Mouse (Mus musculus) embryonic facial prominence, embryonic 13.5 days (tissue): Measurements from ENCODE around the gene S100a2. TPM values are rescaled to one million over a fixed set of nuclear protein-coding genes. Genes with fewer than 3 reads are reported as not detected.

Experiments used
- ATAC-seq: fragments of 200-750 bp; cut with Nextera tagmentation; 2 replicates; pipeline ENCODE4 v1.8.0; 2017; ENCODE audit warnings: low read depth; ENCODE audit not compliant: insufficient number of reproducible peaks, insufficient read depth, low FRiP score, low TSS enrichment
- H3K27ac ChIP-seq: fragments of 300-500 bp; sonication (generic); 2 replicates; pipeline ENCODE4 v1.5.1; 2015; ENCODE audit warnings: moderate library complexity, mild to moderate bottlenecking, inconsistent platforms
- H3K27me3 ChIP-seq: fragments of 300-500 bp; sonication (generic); 2 replicates; pipeline ENCODE4 v1.6.1; 2015; ENCODE audit warnings: mild to moderate bottlenecking, inconsistent platforms
- H3K36me3 ChIP-seq: fragments of 300-500 bp; sonication (generic); 2 replicates; pipeline ENCODE4 v1.6.1; 2015; ENCODE audit warnings: mild to moderate bottlenecking, inconsistent platforms
- H3K4me1 ChIP-seq: fragments of 300-500 bp; sonication (generic); 2 replicates; pipeline ENCODE4 v1.6.1; 2015; ENCODE audit warnings: inconsistent platforms
- H3K4me2 ChIP-seq: fragments of 300-500 bp; sonication (generic); 2 replicates; pipeline ENCODE4 v1.6.1; 2015; ENCODE audit warnings: moderate library complexity, mild to moderate bottlenecking, inconsistent platforms
- H3K4me3 ChIP-seq: fragments of 300-500 bp; sonication (generic); 2 replicates; pipeline ENCODE4 v1.5.1; 2015; ENCODE audit warnings: mild to moderate bottlenecking, inconsistent platforms
- H3K9ac ChIP-seq: fragments of 300-500 bp; sonication (generic); 2 replicates; pipeline ENCODE4 v1.6.1; 2015; ENCODE audit warnings: mild to moderate bottlenecking, inconsistent platforms
- H3K9me3 ChIP-seq: fragments of 300-500 bp; sonication (generic); 2 replicates; pipeline ENCODE4 v1.6.1; 2016; ENCODE audit warnings: inconsistent platforms
- WGBS: fragments of 180-500 bp; shearing (Covaris S2); methylation state at CpG from one replicate; pipeline ENCODE4 v1.1.7; 2015; ENCODE audit warnings: mixed read lengths; 5-methylcytosine and 5-hydroxymethylcytosine counted together
- polyA plus RNA-seq: library from polyadenylated mRNA; unstranded; fragments of >200 nt; fragmentation: Nextera tagmentation; extraction: Ambion mirVana; gene quantifications from 2 replicates; pipeline ENCODE4 v1.2.1, GENCODE M21; 2015

S100a2 gene
- polyA plus RNA-seq, 1 experiment from 2014 or later: not detected

DNA sequence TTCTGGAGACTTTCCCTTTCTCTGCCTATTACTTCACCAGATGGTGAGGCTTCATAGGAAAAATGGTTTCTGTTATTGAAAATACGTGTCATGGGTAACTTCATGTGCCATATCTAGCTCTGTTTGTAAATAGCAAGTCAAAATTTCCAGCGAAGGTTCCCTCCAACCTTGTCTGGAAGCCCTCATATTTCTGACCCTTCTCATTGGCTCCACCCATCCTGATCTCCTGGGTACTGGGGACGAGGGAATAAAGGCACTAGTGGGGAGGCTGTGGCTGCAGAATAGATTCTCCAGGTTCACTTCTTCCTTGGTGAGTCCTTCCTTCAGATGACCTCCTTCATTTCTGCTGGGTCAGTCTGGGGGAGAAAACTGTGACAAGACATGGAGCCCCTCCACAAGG is 18.2 kb downstream of the S100a2 start, which contains the start of gene S100a5:
Gene S100a5 (plus strand): TSS at position 301 of the 400 bp plus-strand sequence.
- 63% methylated on average over 3 of the region's 3 CpGs for WGBS
- Histone ChIP-seq H3K9me3 (no peaks in the 10 kb centered on the region), H3K4me1 (peaks cover 41% of the 10 kb centered on the region), H3K27ac (no peak within 1 kb of the TSS; the same call in 1 of the 2 replicates), H3K36me3 (no peaks in the 10 kb centered on the region), H3K4me2 (no peak within 1 kb of the TSS), H3K4me3 (no peak within 1 kb of the TSS), H3K9ac (no peak within 1 kb of the TSS), H3K27me3 (no peaks in the 10 kb centered on the region)
- no peak for ATAC-seq

GRCm38 (mm10) chr3:90609102-90609501 is 19.1 kb downstream of the S100a2 start:
- Histone ChIP-seq H3K9me3 (no peaks in the 10 kb centered on the region), H3K4me2 (no peak overlapping the region)

DNA sequence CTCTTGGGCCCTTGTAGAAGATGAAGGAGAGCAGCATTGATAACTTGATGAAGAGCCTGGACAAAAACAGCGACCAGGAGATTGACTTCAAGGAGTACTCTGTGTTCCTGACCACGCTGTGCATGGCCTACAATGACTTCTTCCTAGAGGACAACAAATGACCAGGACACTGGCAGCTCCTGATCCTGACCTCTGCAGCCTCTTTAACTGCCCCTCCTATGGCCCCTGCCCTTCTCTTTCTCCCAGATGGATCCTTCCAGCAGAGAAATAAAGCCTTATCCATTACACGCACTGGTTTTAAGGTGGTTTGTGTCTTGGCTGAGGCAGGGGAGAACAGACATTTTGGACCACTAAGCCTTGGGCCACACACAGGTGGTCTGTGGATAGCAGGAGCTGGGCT is 21.4 kb downstream of the S100a2 start:
- Histone ChIP-seq H3K36me3 (no peaks in the 10 kb centered on the region), H3K27me3 (no peaks in the 10 kb centered on the region), H3K4me1 (peaks cover 29% of the 10 kb centered on the region), H3K4me3 (no peak overlapping the region), H3K27ac (no peak overlapping the region), H3K4me2 (no peak overlapping the region), H3K9me3 (no peaks in the 10 kb centered on the region), H3K9ac (no peak overlapping the region)
- no peak for ATAC-seq
- 95% methylated on average over 3 of the region's 3 CpGs for WGBS

More at GRCm38 (mm10) chr3:90609102-90609501, 19.1 kb downstream of the S100a2 start:
- Histone ChIP-seq H3K4me3 (no peak overlapping the region), H3K9ac (no peak overlapping the region), H3K27me3 (no peaks in the 10 kb centered on the region), H3K27ac (no peak overlapping the region), H3K4me1 (peaks cover 42% of the 10 kb centered on the region), H3K36me3 (no peaks in the 10 kb centered on the region)
- ATAC-seq: no peak

GRCm38 (mm10) chr3:90612061-90612460 is 22.0 kb downstream of the S100a2 start:
- Histone ChIP-seq H3K9ac (no peak overlapping the region), H3K36me3 (no peaks in the 10 kb centered on the region), H3K4me3 (no peak overlapping the region), H3K27ac (no peak overlapping the region), H3K4me2 (no peak overlapping the region), H3K9me3 (no peaks in the 10 kb centered on the region), H3K4me1 (peaks cover 28% of the 10 kb centered on the region), H3K27me3 (no peaks in the 10 kb centered on the region)
- WGBS: 60% methylated on average over 4 of the region's 4 CpGs
- no peak for ATAC-seq

DNA sequence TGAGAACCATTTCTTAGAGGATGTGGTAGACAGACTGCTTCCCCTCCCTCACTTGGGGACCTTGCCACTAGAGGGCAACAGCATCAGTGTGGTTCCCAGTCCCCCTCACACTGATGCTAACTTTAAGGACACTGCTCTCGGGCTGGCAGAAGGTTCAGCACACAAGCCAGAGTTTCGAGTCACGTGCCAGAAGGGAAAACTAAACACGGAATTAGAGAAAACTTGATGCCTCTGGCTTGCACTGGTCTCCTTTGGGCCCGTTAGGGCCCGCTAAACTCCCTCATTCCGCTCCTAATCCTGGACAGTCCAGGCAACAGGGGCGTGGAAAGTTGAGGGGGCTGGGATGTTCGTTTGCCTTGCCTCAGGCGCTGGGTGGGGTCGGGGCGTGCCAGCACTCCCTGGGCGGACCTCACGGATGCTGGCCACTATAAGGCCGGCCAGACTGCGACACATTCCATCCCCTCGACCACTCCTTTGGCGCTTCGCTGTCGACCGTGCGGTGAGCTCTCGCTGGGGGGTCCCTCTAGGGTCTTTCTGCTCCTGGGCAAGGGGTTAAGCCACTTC is 22.8 kb downstream of the S100a2 start, which contains the start of gene S100a6:
Gene S100a6 (plus strand): TSS at position 155 of the 564 bp plus-strand sequence.
- peak within 1 kb of the TSS; percentile 8; the same call in 1 of the 2 replicates for H3K27ac ChIP-seq
- no peaks in the 10 kb centered on the region for H3K27me3 ChIP-seq
- peak within 1 kb of the TSS; percentile 64 for H3K9ac ChIP-seq
- peaks cover 25% of the 10 kb centered on the region for H3K4me1 ChIP-seq
- H3K4me2 ChIP-seq: peak within 1 kb of the TSS; percentile 78
- no peaks in the 10 kb centered on the region for H3K9me3 ChIP-seq
- H3K36me3 ChIP-seq: no peaks in the 10 kb centered on the region
- ATAC-seq: peak; percentile 57; the same call in 1 of the 2 replicates
- H3K4me3 ChIP-seq: peak within 1 kb of the TSS; percentile 43
- WGBS: 0% methylated on average over 23 of the region's 23 CpGs

- Histone ChIP-seq H3K9ac (peak overlapping the region; percentile 64; the same call in 1 of the 2 replicates), H3K4me2 (peak overlapping the region; percentile 78), H3K36me3 (no peaks in the 10 kb centered on the region), H3K9me3 (no peaks in the 10 kb centered on the region), H3K27me3 (no peaks in the 10 kb centered on the region), H3K4me3 (peak overlapping the region; percentile 43), H3K27ac (0 out of 2 replicates have a peak overlapping the region, but pooled peaks have one; percentile 8), H3K4me1 (peaks cover 25% of the 10 kb centered on the region)
- WGBS: 45% methylated on average over 7 of the region's 7 CpGs
- ATAC-seq: no peak
These were observed 23.6 kb downstream of the S100a2 start for GRCm38 (mm10) chr3:90613461-90614147.

DNA sequence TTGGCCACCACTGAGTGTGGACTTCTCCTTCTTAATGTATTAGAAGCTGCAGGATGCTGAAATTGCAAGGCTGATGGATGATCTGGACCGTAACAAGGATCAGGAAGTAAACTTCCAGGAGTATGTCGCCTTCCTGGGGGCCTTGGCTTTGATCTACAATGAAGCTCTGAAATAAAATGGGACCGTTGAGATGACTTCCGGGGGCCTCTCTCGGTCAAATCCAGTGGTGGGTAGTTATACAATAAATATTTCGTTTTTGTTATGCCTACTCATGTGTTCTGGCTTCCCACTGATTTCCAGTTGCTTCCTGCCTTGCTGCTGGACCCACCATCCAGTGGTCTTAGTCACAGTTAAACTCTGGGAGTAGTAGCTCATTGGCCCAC is 24.1 kb downstream of the S100a2 start:
- Histone ChIP-seq H3K9ac (no peak overlapping the region), H3K27ac (no peak overlapping the region), H3K4me2 (peak overlapping the region; percentile 78), H3K36me3 (no peaks in the 10 kb centered on the region), H3K4me1 (peaks cover 25% of the 10 kb centered on the region), H3K4me3 (no peak overlapping the region), H3K27me3 (no peaks in the 10 kb centered on the region), H3K9me3 (no peaks in the 10 kb centered on the region)
- ATAC-seq: no peak
- WGBS: 83% methylated on average over 6 of the region's 6 CpGs

DNA sequence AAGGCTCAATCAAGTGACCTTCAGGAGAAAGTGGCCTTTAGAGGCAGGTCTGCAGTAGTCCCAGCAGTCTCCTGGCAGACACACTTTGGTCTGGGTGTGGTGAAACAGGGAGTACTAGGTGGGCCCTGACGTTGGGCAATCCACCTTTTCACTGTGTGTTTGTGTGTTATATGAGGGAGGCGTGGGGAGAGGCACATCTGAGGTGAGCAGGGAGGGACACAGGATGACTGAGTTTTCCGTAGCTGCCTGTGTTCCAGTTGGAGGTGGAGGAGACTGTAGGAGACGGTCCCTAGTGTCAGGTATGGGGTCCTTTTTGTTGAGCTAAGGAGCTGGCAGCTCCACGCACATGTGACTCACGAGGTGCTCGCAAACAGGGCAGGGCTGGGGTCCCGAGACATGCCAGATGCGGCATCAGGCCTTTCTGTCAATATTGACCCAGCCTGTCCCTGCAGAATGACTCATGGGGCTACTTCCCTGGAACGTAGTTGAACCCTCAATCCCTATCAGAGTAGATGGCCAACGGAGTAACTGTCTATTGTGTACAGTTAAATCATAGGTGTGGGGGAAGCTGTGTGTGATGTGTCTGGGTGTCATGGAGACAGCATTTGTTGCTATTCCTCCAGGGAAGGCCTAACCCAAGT is 24.7 kb downstream of the S100a2 start:
- H3K27me3 ChIP-seq: no peaks in the 10 kb centered on the region
- no peak overlapping the region for H3K4me3 ChIP-seq
- no peaks in the 10 kb centered on the region for H3K36me3 ChIP-seq
- ATAC-seq: no peak
- H3K4me2 ChIP-seq: no peak overlapping the region
- no peaks in the 10 kb centered on the region for H3K9me3 ChIP-seq
- H3K4me1 ChIP-seq: peaks cover 25% of the 10 kb centered on the region
- H3K9ac ChIP-seq: no peak overlapping the region
- 86% methylated on average over 11 of the region's 11 CpGs for WGBS
- no peak overlapping the region for H3K27ac ChIP-seq

DNA sequence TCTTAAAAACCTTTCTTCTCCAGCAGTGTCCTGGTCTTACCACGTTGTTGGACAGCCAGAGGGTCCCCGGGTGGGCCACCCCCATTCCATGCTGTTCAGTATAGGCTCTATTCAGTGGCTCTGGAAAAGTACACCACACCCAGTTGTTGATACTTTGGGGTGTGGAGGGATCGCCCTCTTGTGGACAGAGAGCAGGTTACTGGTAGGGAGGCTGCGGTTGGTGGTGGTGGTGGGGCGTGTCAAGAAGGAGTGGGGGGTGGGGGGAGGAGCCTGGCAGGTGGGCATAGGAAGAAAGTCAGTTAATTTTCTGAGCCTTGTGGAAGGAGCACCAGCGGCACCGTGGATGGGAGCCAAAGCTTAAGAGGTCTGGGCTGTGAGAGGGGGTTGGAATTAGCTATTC is 25.4 kb downstream of the S100a2 start:
- Histone ChIP-seq H3K4me3 (no peak overlapping the region), H3K9me3 (no peaks in the 10 kb centered on the region), H3K36me3 (no peaks in the 10 kb centered on the region), H3K4me2 (no peak overlapping the region), H3K9ac (no peak overlapping the region), H3K27ac (no peak overlapping the region), H3K4me1 (peaks cover 25% of the 10 kb centered on the region), H3K27me3 (no peaks in the 10 kb centered on the region)
- peak; percentile 74 for ATAC-seq
- 7% methylated on average over 7 of the region's 7 CpGs for WGBS

DNA sequence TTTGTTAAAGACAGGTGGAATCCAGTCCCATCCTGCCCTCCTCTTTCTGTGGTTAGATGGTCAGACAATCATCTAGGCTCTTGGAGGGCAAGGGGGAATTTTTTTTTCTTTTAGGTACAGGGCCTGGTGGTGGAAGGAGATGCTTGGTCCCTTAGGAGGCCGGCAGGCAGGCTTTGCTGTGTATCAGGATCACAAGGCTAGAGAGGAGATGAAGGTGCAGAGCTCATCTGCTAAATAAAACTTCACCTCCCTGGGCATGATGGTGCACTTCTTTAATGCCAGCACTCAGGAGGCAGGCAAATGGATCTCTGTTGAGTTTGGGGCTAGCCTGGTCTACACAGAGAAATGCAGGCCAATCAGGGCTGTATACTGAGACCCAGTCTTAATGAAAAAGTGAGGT is 25.9 kb downstream of the S100a2 start:
- Histone ChIP-seq H3K9ac (no peak overlapping the region), H3K27ac (no peak overlapping the region), H3K4me2 (no peak overlapping the region), H3K4me3 (no peak overlapping the region), H3K36me3 (no peaks in the 10 kb centered on the region), H3K27me3 (no peaks in the 10 kb centered on the region), H3K9me3 (no peaks in the 10 kb centered on the region), H3K4me1 (peaks cover 25% of the 10 kb centered on the region)
- no peak for ATAC-seq
- 81% methylated on average over 1 of the region's 1 CpGs for WGBS

- no peaks in the 10 kb centered on the region for H3K27me3 ChIP-seq
- H3K4me1 ChIP-seq: peaks cover 25% of the 10 kb centered on the region
- no peak overlapping the region for H3K9ac ChIP-seq
- H3K36me3 ChIP-seq: no peaks in the 10 kb centered on the region
- ATAC-seq: no peak
- no peak overlapping the region for H3K4me3 ChIP-seq
- WGBS: 15% methylated on average over 1 of the region's 1 CpGs
- H3K4me2 ChIP-seq: no peak overlapping the region
- H3K9me3 ChIP-seq: no peaks in the 10 kb centered on the region
- H3K27ac ChIP-seq: no peak overlapping the region
These were observed 27.5 kb downstream of the S100a2 start for GRCm38 (mm10) chr3:90617586-90617985.

DNA sequence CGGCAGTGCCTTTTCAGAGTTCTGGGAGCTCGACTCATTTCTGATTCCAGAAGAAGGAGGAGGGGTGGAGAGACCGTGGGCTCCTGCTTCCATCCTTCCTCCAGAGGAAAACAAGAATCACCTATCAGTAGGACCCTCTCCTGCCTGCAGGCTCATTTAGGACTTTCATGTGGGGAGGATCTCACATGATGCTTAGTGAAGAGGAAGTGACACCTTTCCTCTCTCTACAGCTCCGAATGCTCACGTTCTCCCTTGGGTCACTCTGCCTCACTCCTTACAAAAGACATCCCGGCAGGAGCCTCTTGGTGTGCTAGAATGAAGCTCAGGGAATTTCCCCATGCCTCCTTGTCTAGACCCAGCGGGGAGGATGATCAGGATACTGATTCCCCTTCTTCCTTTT is 31.5 kb downstream of the S100a2 start:
- 63% methylated on average over 7 of the region's 7 CpGs for WGBS
- Histone ChIP-seq H3K9me3 (no peaks in the 10 kb centered on the region), H3K27me3 (no peaks in the 10 kb centered on the region), H3K4me1 (peaks cover 16% of the 10 kb centered on the region), H3K27ac (no peak overlapping the region), H3K36me3 (no peaks in the 10 kb centered on the region), H3K4me2 (no peak overlapping the region), H3K4me3 (no peak overlapping the region), H3K9ac (no peak overlapping the region)
- no peak for ATAC-seq
